Mouse (Mus musculus): ENCODE data around the gene Maml3.
A peak's percentile ranks its signal among the peaks of the same experiment; 100 is the strongest.

Maml3 gene

GRCm38 (mm10) chr3:51953927-51954326, 150.9 kb downstream of the Maml3 start:
- no peak for DNase-seq (ENCODE audit: low spot score in 2 of 2)

- DNase-seq (ENCODE audit: low spot score in 2 of 2) = no peak
Observed at GRCm38 (mm10) chr3:51952728-51953623, 151.9 kb downstream of the Maml3 start.

- DNase-seq (ENCODE audit: low spot score in 2 of 2) = no peak
Observed at GRCm38 (mm10) chr3:51952267-51952666, 152.6 kb downstream of the Maml3 start.

DNA sequence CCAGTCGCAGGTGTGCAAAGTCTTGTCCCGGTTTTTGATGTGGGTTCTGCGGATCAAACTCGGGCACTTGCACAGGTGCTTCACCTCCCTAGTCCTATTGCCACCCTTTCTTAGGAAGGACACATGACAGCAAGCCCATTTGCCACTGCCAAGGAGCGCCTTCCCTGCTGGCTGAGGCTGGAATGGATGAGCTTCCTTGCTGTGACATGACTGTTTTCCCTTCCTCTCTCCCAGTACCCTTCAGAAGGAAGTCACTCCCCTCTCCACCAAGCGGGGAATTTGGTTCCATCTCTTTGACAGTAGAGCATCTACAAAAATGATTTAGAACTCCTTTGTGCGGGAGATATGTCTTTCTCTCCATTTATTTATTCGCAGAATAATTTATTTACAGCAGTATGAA, 155.2 kb downstream of the Maml3 start:
- DNase-seq (ENCODE audit: low spot score in 2 of 2) = no peak

DNA sequence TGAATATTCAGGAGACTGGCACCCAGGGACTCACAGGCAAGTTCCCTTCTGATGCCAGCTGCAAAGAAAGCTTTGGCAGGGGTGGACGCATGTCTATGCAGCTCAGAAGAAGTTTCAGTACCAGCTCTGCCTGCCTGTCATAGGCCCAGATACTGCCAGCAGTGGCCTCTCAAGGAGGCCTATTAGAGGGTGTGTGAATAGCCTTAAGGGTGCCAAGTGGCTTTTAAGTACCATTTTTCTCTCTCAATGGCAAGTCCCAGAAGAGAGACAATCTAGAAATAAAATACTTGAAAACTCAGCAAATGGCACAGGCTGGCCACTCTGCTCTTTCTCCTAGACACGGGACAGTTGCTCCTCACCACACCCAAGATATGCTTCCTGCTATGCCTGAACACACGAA, 157.7 kb downstream of the Maml3 start:
- no peak for DNase-seq (ENCODE audit: low spot score in 2 of 2)

DNA sequence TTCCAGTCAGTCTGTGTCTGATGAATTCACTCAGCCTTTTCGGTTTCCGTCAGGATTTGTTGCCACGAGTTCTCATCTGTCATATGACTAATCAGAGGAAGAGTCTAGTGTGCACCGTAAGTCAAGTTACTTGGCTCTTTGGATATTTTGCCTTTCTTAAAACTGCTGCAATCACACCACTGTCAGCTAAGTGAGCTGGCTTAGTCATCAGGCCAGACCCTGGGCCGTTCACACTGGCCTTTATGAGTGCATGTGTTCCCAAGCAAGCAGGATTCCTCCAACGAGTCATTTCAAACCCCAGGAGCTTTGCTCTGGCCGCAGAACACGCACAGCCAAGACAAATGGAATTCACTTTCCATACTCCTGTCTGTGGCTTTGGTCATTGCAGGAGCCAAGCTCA, 161.2 kb downstream of the Maml3 start:
- no peak for DNase-seq (ENCODE audit: low spot score in 2 of 2)

DNA sequence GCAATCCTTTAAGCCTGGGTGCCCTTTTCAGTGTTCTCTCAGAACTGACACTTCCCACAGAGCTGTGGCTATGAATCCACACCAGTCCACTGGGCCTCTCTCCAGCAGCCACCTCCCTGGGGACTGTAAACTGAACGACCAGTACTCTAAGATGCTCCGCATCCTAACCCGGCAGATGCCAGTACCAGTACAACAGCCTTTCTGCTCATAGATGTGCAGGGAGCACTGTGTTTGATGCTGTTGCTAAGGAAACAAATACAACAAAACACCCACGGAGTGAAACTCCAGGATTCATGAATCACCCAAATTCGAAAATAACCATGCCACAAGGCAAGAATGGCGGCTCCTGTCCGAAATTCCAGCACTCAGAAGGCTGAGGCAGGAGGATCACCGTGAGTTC, 163.1 kb downstream of the Maml3 start:
- DNase-seq (ENCODE audit: low spot score in 2 of 2) = peak; percentile 19 to 34

GRCm38 (mm10) chr3:51939864-51940263, 165.0 kb downstream of the Maml3 start:
- DNase-seq (ENCODE audit: low spot score in 2 of 2) = no peak

GRCm38 (mm10) chr3:51939054-51939453, 165.8 kb downstream of the Maml3 start:
- no peak for DNase-seq (ENCODE audit: low spot score in 2 of 2)

- DNase-seq (ENCODE audit: low spot score in 2 of 2) = no peak
Observed at GRCm38 (mm10) chr3:51937176-51937575, 167.7 kb downstream of the Maml3 start.

DNA sequence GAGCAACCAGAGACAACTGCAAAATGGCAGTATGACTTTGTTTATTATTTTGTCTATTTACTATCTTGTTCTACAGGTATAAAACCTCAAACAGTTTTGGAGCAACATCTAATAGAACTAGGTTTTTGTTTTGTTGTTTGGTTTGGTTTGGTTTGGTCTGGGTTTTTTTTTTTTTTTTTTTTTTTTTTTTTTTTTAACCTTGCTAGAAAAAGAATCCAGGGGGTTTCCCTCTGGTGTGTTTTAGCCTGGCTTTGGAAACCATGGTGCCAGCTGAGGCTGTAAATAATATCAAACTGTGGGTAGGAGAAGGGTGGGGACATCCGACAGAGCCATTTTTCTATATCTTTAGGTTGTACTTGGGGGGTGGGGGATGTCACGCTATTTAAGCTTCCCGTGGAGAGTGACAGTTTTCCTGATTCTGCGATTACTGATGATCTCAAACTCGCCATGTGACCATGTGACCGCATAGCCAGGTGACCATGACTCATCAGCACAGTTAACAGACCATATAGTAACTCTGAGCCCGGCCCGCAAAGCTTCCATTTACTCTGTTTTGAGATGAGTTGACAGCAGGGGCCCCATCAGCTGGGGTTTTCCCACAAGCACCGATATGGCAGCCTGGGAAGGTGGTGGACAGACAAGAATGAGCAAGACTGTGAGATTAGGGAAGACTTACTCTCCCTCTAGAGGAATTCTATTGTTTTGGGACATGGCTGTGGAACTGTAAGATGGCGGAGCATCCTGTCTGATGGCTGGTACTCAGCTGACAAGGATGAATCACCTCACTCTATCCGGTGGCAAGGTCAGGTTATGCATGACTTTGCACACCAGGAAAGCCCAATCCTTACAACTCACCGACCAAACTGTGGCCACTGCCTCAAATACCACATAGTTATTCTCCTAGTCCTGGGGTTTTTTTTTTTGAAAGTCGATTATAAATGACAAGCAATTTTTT, 170.1 kb downstream of the Maml3 start:
- DNase-seq (ENCODE audit: low spot score in 2 of 2) = no peak

DNA sequence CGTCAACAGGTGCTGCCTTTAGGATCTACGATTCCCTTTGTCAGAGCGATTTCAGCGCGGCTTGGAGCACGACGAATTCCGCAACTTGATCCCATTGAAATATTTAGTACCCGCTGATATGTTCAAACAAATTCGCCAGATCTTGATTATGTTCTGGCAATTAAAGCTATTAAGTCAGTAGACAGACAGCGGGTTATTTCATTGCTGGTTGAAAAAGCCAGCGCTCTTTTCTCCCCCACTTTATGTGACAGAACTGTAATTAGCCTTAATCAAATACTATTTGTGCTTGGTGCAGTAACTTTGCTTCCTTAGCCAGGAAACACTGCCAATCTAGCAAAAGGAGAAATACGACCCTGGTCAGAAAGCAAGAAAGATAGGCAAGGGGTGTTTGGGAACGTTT, 176.7 kb downstream of the Maml3 start:
- DNase-seq (ENCODE audit: low spot score in 2 of 2) = no peak

GRCm38 (mm10) chr3:51927591-51927990, 177.3 kb downstream of the Maml3 start:
- DNase-seq (ENCODE audit: low spot score in 2 of 2) = no peak

GRCm38 (mm10) chr3:51927043-51927442, 177.8 kb downstream of the Maml3 start:
- DNase-seq (ENCODE audit: low spot score in 2 of 2) = no peak

DNA sequence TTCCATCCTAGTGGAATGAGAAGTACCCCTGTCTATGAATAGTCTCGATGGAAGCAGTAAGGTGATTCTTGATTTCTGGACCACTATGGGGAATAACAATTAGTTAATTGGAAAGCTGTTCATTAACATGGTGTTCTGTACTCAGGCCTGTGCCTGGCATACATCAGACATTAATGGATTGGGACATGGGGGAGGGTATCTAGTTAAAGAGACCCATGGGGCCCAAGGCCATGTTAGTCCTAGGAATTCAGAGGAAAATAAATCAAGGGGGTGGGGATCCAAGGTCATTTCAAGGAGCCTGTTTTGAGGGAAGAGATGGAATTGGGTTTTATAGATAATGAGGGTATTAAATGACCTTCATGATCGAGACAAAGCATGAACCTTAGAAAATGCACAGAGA, 179.1 kb downstream of the Maml3 start:
- DNase-seq (ENCODE audit: low spot score in 2 of 2) = no peak

- DNase-seq (ENCODE audit: low spot score in 2 of 2) = no peak
Observed at GRCm38 (mm10) chr3:51924636-51925035, 180.2 kb downstream of the Maml3 start.

DNA sequence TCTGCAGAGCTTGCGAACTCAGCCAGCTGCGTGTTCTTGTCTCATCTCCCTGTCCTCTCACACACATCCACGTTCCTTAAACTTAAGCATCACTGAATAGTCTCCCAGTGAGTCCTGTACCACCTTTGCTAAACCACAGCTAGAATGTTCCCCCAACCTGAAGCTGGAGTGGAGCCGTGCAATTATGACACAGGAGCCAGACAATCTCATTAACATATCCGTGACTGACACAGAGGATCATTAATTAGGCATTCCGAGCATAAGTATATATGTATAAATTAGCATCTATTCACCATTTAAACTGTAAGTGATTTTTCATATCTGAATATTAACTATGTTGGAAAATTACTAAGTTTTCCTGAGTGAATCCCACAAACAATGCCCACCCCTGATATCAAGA, 181.1 kb downstream of the Maml3 start:
- DNase-seq (ENCODE audit: low spot score in 2 of 2) = no peak

- DNase-seq (ENCODE audit: low spot score in 2 of 2) = no peak
Observed at GRCm38 (mm10) chr3:51916902-51917301, 188.0 kb downstream of the Maml3 start.

- DNase-seq (ENCODE audit: low spot score in 2 of 2) = peak; percentile 42 to 60
Observed at GRCm38 (mm10) chr3:51916060-51916870, 188.6 kb downstream of the Maml3 start.

DNA sequence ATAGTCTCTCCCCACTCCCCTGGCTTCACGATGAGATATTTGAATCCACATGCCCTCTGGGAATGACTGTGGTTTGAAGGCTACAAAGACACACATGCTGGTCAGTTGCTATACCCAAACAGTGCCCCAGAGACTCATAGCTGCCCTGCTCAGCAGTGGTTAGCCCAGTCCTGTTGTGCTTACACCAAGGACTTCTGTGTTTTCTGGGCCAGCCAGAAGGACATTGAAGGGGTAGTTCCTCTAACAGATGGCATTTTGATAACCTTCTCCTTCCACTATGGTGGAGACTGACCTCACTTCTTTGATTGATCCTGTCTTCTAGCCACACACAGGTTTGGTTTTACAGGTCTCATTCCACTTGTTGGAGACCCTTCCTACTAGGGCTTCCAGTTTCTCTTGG, 189.5 kb downstream of the Maml3 start:
- no peak for DNase-seq (ENCODE audit: low spot score in 2 of 2)

- DNase-seq (ENCODE audit: low spot score in 2 of 2) = no peak
Observed at GRCm38 (mm10) chr3:51914900-51915299, 190.0 kb downstream of the Maml3 start.

- DNase-seq (ENCODE audit: low spot score in 2 of 2) = no peak
Observed at GRCm38 (mm10) chr3:51913498-51913897, 191.4 kb downstream of the Maml3 start.

Data from frontal cortex, postnatal 25 days (tissue).